Mouse (Mus musculus): ENCODE results near the gene Fam168a.

DNA sequence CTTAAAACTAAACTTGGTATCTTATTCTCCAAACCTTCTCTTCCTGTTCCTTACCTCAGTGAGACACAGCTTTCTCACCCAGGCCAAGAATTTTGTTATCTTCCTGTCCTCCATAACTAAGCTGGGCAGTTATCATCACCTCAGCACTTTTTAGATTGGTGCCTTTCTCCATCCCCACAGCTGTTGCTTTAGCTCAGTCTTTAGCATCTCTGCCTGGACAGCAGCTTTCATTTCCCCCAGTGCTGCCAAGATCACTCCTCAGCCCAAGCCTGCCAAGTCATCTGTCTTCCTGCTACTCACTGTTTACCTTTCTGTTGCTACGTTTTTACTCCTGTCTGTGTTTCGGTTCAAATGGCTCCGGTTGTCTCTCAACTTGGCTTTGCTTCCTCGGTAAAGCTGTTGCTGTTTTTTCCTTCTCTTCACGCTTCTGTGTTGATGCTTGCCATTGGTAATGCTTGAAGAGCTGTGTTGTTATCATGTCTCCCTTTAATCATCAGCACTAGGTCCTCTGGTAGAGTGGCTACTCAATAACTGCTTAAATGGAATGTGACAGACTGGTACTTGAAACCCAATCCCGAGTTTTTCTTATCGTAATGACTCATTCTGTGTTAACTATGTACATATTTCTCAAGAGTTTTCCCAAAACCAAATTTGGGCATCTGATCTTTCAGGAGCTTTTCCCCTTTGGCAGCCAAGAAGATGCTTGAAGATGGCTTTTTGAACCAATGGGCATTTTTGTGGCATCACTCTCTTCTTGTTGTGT is 26.8 kb downstream of the Fam168a start:
- TF ChIP-seq CTCF (IDR thresholded peaks at IDR 0.05; ENCODE audit: low read depth) = no peak
- TF ChIP-seq EP300 (optimal IDR thresholded peaks at IDR 0.05) = no peak
